Mouse (Mus musculus) lung, adult 2 months (tissue): Measurements from ENCODE around the gene Tmem161a.

ENCODE experiments used
- CTCF ChIP-seq: fragments of 200-500 bp; IDR thresholded peaks from 2 replicates; pipeline ENCODE4 v1.5.1; 2011; ENCODE audit warnings: mild to moderate bottlenecking, low read length, control low read depth; ENCODE audit not compliant: insufficient read depth
- POLR2A ChIP-seq: fragments of 200-500 bp; IDR thresholded peaks from 2 replicates; pipeline ENCODE4 v1.6.1; 2011; ENCODE audit warnings: low read depth, mild to moderate bottlenecking, control low read depth, low read length, borderline replicate concordance; ENCODE audit errors: extremely low read depth

- TF ChIP-seq CTCF (no peak), POLR2A (no peak)
Measured at GRCm38 (mm10) chr8:70183194-70183593, 11.0 kb downstream of the Tmem161a start.
